Mouse (Mus musculus) lung, postnatal 10 days (tissue): ENCODE measurements around the gene Dctn3.
"Not testable (repeated sequence)": the region's sequence is repeated elsewhere in the genome, so short reads cannot be mapped to it uniquely, and the experiment has no call there.

Experiments
- DNase-seq: peaks from one replicate; pipeline ENCODE4 v3.0.0; 2021

Dctn3 gene

DNA sequence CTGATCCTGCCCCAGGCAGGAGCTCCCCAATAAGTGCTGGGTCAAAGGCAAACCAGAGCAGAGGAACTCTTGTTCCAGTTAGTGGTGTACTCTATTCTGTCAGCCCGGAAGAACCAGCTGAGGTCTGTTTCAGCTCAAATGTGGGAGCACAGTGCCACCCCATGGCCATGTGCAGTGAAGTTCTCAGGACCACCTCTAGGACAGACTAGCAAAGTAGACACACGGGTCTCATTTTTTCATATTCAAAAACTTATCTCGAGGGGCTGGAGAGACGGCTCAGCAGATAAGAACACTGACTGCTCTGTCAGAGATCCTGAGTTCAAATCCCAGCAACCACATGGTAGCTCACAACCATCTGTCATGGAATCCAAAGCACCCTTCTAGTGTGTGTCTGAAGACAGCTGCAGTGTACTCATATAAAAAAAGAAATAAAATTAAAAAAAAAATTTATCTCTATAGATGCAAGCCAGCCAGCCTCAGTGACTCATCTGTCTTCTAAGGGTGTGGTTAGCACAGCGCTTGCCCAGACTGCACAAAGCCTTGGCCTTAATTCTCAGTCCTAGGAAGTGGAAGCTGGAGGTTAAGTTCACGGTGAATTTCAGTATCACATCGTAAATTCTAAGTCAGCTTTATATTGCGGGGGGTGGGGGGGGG, 14.8 kb upstream of the Dctn3 start:
- DNase-seq: peak; percentile 85

DNA sequence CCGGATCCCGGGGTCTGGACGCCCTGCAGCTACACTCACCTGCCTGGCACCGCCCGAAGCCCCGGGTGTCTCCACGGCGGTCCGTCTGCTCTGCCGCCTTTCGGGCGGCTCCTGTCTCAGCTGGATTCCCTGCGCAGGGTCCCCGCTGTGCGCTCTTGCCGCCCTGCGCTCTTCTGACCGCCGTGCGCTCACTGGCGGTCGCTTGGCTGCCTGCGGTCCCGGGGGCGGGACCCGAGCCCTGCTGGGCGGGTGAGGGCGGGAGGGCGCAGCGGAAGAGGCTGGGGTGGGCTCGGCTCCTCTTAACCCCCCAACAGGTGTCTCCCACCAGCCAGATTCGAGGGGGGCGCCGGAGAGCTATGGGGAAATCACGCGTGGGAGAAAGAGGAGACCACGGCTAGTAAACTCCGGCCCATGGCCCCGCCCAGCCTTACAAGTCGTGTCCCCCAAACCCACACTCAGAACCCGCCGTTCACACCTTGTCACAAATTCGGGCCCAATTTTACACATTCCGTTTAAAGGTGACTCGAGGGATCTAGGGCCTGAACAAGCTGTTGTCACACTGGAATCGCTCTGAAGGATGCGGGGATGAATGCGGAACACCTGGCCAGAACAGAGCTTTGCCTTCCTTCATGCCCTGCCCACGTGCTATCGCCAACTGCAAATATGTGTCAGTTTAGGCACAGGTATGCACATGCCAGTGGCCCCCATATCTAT, 8.2 kb upstream of the Dctn3 start, which contains the start of gene Arid3c:
Gene Arid3c (minus strand): TSS at position 91 of the 714 bp plus-strand sequence.
- DNase-seq: no peak

DNA sequence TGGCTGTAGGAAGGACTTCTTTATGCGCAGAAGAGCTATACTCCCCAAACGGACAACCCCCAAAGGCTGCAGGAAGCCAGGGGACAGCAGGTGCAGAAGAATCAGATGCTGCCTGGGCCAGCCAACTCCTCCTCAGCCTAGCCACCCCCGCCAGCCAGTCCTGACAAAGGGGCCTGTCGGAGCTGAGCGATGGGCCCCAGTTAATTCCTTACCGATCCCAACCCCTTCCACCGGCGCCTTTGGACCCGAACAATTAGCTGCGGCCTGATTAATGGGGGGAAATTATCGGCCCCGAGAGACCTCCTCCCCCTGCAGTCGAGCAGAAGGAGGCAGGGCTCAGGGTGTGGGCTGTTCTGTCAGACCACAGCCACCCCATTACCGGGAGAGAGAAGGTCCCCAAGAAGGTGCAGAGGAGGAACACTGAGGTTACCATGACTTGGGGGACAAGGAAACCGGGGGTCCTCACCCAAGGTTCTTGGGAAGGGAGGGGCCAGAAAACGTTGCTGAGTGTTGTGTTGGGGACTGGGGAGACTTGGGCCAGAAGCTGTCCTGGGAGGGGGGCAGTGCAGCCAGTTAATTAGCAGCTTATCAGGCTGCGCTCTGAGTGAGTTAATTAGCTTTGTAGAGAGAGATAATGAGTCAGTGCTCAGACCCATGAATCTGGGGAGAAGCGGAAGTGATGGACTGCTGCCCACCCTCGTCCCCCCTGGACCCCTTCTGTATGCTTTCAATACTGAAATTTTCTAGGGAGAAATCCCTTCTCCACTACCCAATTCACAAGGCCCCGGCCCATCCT, 4.1 kb upstream of the Dctn3 start:
- DNase-seq: no peak

DNA sequence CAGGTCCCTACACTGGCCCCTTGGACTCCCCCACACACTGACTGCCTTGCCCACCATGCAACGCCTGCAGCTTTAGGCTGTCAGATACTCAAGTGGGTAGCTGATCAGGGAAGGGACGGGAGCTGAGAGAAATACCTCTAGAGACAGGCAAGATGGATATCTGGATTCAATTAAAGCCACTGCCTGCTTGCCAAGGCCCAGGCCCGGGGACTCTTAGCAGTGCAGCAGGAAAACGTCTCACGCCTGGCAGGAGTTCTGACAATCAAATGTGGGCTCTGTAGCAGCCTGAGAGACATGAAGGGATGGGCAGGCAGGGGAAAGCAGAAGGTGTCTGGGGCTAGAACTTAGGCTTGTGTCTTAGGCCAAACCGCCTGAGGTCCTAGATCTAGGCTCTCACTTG, 6.1 kb downstream of the Dctn3 start:
- DNase-seq: no peak

DNA sequence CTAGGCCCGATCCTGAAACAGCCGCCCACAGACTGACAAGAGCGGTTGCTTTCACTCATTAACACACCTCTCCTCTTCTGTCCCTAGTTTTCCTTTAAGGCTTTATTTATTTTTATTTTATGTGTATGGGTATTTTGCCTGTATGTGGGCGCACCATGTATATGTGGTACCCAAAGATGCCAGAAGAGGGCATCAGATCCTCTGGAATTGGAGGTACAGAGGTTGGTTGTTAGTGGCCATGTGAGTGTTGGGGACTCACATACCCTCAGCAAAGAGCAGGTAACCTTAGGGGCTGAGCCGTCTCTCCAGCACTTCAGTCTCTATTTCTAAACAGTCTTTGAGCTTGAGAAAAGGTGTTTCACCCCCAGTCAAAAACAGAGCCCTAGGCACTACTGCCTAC, 7.4 kb downstream of the Dctn3 start:
- DNase-seq: no peak

DNA sequence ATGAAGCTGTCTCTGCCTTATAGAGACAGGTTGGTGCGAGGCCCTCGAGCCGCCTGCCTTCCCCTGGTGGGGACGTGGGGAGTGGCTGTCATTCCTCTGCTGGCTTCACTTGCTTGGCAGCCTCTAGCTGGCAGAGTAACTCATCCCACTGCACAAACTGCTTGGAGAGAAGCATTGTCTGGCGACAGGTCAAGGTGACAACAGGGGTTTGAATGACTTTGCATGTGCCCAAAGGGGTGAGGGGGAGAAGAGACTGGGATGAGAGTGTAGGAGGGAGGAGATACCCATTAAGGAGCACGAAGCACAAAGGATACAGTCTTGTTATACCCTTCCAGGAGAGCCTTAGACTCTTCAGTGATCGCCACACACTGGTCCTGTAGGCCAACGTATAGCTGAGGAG, 7.9 kb downstream of the Dctn3 start:
- no peak for DNase-seq

DNA sequence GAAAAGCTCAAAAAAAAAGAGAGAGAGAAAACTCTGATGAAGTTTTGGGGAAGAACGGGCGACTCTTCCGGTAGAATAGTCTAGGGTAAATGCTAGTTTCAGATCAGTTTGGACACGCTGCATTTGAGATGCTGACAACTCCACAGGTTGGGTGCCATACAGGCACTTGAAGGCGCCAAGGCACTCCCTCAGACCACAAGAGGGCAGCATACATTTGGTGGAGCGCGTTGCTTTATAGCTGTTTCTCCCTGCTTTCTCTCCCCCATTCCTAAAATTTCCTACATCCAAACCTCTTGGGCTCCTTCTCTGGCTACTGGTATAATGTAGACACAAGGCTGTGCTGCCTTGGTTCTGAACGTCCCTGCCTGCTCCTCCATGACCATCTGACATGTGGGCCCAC, 8.7 kb downstream of the Dctn3 start:
- peak; percentile 84 for DNase-seq

DNA sequence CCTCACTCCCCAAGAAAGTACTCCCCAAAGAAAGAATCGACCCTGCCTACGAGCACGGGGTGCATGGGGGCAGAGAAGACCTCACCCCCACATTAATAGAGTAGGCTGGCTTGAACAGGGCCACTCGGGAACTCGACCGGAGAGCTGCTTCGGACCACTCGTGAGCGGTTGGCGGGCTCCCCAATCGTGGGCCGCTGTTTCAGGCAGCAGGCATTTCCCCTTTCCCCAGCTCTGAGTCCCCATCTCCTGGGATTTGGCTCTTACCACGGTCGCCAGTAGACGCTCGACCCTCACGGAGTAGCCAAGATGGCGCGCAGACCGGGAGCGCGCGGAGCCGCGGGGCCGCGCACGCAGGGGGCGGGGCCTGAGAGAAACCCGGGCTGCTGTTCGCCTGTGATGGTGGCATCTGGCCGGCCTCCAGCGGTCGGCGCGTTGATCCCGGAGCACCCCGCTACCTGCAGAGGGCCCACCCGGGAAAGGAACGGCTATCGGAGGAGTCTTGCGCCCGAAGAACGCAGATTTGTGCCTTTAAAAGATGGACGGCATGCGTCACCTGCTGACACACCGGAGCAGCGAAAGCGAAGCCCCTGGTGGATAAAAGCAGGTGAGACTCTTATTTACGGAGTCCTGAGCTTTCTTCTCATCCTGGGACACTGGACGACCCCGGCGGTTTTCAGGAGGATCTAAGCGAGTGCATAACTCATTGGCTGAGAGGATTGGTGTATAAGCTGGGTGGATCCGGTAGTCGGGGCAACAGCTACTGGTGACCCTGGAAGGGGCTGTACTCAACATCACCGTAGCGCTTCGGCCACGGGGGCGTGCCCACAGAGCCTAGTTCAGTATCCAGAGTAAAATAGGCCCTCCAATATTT, 9.5 kb downstream of the Dctn3 start, which contains the start of gene Rpp25l:
Gene Rpp25l (minus strand): TSS at position 338 of the 871 bp plus-strand sequence.
- peak; percentile 88 for DNase-seq

DNA sequence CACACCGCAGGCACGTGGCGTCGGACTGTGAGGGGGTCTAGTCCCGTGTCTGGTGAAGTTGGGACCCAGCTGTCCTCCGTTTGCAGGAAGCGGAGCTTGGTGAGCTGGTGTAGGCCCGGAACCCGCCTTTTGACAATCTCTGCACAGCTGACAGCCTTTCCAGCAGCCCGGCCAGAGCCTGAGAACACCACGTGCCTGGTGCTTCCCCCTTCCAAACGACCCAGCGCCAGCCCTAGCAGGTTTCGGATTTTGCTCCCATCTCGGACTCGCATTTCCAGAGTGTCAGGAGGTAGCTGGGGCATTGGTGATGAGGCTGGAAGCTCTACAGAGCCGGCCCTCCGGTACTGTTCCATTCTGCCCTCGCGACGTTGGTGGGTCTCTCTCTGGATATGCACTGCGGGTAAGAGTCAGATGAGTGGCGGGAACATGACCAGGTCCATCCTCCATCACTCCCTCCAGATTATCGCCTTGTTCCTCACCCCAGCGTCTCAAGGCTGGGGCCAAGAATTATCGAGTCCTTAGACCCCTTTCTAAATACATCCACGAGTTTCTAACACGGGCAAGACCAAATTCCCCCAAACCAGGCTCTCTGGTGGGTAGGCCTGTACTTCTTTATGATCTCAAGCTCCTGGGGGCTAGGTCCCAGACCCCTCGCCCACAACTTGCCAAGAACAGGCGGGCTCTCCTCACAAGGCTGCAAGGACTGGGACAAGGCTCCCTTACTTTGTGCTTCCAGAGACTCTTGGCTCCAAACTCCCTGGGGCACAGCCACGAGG, 10.4 kb downstream of the Dctn3 start:
- no peak for DNase-seq

DNA sequence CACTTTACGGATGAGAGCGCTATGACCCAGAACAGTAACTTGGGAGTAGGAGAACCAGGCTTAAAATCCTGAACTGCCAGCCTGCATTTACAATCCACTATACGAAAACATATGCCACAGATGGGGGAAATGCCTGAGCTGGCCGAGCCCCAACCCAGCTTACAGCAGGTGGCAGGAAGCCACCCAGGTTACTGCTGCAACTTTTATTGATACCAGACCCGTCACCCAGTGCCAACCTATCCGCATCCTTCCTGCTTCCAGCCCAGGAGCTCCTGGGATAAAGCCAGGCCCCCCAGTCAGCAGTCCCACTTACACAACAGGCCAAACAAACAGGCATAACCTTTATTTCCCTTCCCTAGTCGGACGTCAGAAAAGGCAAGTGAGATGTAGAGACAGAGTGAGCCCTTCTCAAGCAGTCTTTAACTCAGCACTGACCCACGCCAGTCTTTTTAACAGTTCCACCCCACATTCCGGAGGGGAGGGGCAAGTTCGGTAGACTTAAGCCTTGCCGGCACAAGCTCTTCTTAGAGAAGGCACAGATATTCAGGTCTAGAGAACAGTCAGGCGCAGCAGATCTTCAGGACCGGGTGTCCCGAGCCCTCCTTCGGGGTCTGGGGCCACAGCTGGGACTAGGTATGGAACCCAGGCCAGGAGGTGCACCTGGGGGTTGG, 11.1 kb downstream of the Dctn3 start:
- no peak for DNase-seq

DNA sequence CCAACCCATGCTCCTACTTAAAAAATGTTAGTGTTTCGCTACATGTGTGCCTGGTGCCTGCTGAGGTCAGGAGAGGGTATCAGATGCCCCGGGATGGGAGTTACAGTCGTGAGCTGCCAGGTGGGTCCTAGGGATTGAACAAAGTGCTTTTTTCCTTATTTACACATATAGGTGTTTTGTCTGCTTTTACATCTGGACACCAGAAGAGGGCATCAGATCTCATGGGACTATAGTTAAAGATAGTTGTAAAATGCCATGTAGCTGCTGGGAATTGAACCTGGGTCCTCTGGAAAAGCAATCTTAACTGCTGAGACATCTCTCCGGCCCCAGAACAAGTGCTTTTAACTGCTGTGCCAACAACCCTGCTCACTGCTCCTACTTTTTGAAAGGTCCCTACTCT, 12.7 kb downstream of the Dctn3 start:
- DNase-seq: no peak

DNA sequence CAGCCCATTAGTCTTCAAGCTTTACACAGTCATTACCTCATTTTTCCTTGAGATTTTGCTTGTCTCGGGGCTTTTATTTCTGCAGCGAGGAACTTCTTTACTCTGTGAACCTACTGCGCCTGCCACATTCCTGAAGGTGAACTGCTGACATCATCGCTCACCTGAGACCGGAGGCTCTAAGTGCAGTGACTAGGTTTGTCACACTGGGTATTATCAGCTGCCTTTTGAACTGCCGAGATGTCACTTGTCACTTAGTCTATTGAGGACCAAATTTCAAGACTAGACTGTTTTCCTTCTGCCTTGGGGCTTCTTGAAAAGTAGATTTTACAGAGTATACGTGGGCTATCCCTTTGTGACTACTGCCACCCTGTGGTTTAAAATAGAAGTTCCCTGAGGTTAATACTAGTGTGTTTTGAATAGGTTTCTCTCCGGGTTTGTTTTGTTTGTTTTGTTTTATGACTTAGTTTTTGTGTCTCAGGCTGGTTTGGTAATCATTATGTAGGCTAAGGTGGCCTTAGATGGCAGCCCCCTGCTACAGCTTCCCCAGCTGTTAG, 14.7 kb downstream of the Dctn3 start:
- DNase-seq: peak; percentile 77

DNA sequence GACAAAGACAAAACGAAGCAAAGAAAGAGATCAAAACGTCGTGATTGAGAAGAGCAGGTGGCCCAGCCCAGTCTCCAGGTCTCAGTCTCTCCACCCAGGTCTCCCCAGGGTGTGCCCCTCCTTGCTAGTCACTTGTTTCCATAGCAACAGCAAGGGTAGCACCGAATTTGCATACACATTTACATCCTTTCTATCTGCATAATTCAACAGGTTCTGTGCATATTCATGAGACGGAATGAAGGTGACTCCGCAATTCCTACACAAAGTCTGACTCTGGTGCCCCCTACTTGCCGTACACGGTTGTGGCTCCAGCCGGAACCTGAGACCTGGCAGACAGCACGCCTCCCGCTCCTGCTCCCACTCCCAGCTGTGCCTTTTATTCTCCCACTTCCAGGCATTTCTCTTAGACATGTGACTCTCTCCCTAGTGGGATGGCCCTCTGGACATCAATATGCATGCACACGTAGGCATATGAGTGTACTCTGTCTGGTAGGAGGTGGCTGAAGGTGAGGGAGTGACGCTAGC, 15.9 kb downstream of the Dctn3 start:
- DNase-seq: peak; percentile 74

DNA sequence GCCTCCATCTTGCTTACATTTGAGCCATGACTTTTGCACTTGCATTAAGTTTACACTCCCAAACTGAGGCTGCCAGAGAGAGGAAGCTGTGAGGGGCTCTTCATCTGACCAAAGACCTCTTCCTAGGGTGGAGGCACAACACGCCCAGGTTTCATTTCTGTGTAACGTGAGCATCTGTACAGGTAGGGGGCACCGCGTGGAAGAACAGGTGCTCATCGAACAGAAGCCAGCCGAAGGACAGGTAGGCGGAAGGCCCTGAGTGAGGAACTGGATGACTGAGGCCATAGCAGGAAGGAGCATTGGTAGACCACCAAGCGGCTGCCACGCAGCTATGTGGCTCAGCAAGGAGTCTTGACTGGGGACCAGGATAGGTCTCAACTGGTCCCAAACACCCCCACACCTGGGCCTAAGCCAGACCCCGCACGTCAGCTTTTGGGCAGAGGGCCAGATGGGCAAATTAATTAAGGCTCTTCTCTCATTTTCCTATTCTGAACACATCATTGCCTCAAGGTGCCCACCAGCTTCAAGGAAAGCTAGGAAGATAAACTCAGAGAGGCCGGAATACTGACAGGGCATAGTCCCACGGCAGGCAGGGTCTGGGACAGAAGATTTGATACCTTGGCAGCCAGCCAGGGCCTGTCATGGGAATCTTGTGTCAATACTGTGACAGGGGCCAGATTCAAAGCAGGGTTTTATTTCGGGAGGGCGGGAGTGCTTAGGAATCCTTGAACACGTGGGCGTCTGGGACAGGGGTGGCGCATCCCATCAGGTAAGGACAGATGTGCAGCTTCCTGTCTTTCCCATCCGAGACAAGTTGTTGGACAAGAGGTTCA, 16.8 kb downstream of the Dctn3 start:
- DNase-seq: no peak

DNA sequence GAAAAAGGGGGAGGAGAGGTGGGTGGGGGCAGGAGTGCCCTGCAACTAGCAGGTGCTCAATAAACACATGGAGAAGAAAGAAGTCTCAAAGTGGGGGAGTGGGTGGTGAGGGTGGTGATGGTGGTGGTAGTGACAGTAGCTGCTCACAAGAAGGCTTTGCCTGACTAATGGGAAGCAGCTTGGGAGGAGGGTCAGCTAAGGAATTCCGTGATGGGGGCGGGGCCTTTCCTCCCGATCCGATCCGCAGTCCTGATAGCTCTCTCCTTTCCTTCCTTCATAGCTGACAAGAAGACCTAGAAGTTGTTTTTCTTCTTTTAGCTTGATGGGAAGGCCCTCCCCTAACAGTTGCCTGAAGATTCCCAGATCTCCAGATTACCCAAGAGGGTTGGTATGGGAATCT, 18.3 kb downstream of the Dctn3 start:
- no peak for DNase-seq

DNA sequence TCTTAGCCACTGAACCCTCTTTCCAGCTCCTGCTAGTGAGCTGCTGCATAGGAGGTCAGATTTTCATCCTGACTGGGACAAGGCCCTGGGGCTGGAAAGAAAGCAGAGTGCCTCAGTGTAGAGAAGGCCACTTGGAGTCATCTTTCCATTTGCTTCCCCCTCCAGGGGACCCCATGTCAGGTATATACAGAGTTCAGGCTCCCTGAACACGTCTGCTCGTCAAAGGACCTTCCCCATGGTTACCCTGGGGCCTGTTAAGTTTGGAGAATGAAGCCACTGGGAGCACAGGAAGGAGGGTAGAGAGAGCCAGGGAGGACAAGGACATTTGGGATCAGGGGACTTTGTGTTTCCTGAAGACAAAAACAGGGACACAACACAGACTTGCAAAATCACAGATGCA, 20.7 kb downstream of the Dctn3 start:
- not testable (repeated sequence) for DNase-seq

DNA sequence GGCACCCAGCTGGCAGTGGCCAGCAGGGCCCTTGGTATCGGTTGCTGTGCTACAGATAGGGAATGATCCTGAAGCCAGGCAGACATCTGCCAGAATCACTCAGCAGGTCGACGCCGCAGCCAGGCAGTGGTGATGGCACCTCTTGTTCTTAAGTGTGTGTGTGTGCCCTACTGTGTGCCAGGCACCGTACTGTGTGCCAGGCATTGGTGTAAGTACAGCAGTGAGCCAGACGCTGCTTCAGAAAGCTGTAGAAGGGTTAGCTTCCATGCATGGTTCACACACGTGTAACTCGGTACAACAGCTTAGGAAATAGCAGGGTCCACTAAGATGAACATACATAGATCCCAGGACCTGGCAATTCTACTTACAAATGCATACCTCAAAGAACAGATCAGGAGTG, 22.7 kb downstream of the Dctn3 start:
- not testable (repeated sequence) for DNase-seq

DNA sequence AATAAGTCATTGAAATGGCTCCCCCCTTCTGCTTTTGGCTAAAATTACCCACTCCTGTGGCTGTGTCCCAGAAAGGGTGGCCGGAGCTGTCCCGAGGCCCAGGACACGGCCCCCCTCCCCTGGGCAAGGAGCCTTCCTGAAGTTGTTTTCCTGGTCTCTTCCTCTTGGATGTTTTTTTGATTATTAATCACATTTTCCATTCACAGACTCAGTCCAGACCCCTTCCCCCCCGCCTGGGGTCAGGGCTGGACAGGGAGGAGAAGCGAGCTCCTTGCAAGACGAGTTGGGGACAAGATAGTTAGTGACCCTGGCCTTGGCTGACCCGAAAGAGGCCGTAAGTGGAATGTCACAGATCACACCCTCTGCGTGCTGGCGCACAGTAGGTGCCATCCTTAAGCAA, 23.2 kb downstream of the Dctn3 start, which contains the start of gene Il11ra1:
Gene Il11ra1 (plus strand): TSS at position 207 of the 400 bp plus-strand sequence.
- DNase-seq: not testable (repeated sequence)

DNA sequence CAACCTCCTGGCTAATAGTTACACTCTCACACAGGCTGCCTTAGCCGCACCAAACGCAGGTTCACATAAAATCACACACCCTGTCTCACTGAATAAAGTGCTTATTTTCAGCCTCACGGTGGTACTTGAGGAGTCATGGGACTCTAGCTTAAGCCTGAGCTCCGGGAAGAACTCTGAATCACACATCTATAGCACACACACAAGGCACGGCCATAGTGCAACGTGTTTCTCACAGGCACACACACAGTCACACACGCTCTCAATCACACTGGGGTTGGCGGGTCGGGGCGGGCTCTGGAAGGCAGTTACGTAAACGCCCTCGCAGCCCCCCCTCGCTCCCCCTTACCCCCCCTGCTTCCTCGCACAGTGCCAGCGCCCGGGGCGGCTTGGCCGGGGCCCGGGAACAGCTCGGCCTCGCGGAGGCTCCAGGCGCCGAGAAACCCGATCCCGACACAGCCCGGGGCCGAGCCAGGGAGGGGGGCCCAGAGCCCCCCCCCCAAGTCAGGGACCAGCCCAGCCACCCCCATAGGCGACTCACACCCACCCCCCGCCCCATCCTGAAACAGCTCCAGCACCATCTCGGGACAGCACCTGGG, 24.5 kb downstream of the Dctn3 start:
- DNase-seq: not testable (repeated sequence)
